Mouse (Mus musculus) lung, postnatal 0 days (tissue): ENCODE results near the gene Myl7. TPM values are rescaled to one million over a fixed set of nuclear protein-coding genes. Genes with fewer than 3 reads are reported as not detected.

Experiments used
- ATAC-seq: fragments of 200-750 bp; cut with Nextera tagmentation; 2 replicates; pipeline ENCODE4 v1.8.0; 2017; ENCODE audit warnings: moderate library complexity
- DNase-seq: peaks from one replicate; pipeline ENCODE4 v3.0.0-alpha.2; 2016; ENCODE audit warnings: low spot score
- H3K27ac ChIP-seq: fragments of 300-500 bp; sonication (generic); 2 replicates; pipeline ENCODE4 v1.5.1; 2014; ENCODE audit warnings: antibody characterized with exemption, mild to moderate bottlenecking, low read length, mixed read lengths
- H3K27me3 ChIP-seq: fragments of 300-500 bp; sonication (generic); replicated peaks from 2 replicates; pipeline ENCODE4 v1.6.1; 2014; ENCODE audit warnings: low read length, mixed read lengths; ENCODE audit not compliant: insufficient read depth
- H3K36me3 ChIP-seq: fragments of 300-500 bp; sonication (generic); 2 replicates; pipeline ENCODE4 v1.6.1; 2014; ENCODE audit warnings: low read length, mixed read lengths; ENCODE audit not compliant: insufficient read depth
- H3K4me1 ChIP-seq: fragments of 300-500 bp; sonication (generic); 2 replicates; pipeline ENCODE4 v1.6.1; 2014; ENCODE audit warnings: antibody characterized with exemption, low read depth, low read length, mixed read lengths; ENCODE audit not compliant: insufficient read depth
- H3K4me2 ChIP-seq: fragments of 300-500 bp; sonication (generic); replicated peaks from 2 replicates; pipeline ENCODE4 v1.6.1; 2014; ENCODE audit warnings: low read depth, mild to moderate bottlenecking, low read length, moderate library complexity, mixed read lengths
- H3K4me3 ChIP-seq: fragments of 300-500 bp; sonication (generic); 2 replicates; pipeline ENCODE4 v1.5.1; 2014; ENCODE audit warnings: low read depth, low read length
- H3K9ac ChIP-seq: fragments of 300-500 bp; sonication (generic); replicated peaks from 2 replicates; pipeline ENCODE4 v1.6.1; 2014; ENCODE audit warnings: low read depth, mild to moderate bottlenecking
- H3K9me3 ChIP-seq: fragments of 300-500 bp; sonication (generic); 2 replicates; pipeline ENCODE4 v1.6.1; 2016; ENCODE audit warnings: low read length, mixed read lengths
- CTCF ChIP-seq: IDR thresholded peaks from 2 replicates; pipeline ENCODE4 v1.5.1; 2016; ENCODE audit warnings: antibody characterized with exemption, mild to moderate bottlenecking
- EP300 ChIP-seq: IDR thresholded peaks from 2 replicates; pipeline ENCODE4 v1.6.1; 2016; ENCODE audit warnings: antibody characterized with exemption, mild to moderate bottlenecking, control low read depth
- WGBS: fragments of 180-500 bp; shearing (Covaris S2); extraction: QIAGEN DNeasy Blood & Tissue Kit; methylation state at CpG from one replicate; pipeline ENCODE4 v1.1.7; 2014; 5-methylcytosine and 5-hydroxymethylcytosine counted together
- polyA plus RNA-seq: library from polyadenylated mRNA; unstranded; fragments of >200 nt; fragmentation: Nextera tagmentation; extraction: Ambion mirVana; gene quantifications from 2 replicates; pipeline ENCODE4 v1.2.1, GENCODE M21; 2015

Myl7 gene
- polyA plus RNA-seq, 1 experiment from 2014 or later, result 327 TPM

DNA sequence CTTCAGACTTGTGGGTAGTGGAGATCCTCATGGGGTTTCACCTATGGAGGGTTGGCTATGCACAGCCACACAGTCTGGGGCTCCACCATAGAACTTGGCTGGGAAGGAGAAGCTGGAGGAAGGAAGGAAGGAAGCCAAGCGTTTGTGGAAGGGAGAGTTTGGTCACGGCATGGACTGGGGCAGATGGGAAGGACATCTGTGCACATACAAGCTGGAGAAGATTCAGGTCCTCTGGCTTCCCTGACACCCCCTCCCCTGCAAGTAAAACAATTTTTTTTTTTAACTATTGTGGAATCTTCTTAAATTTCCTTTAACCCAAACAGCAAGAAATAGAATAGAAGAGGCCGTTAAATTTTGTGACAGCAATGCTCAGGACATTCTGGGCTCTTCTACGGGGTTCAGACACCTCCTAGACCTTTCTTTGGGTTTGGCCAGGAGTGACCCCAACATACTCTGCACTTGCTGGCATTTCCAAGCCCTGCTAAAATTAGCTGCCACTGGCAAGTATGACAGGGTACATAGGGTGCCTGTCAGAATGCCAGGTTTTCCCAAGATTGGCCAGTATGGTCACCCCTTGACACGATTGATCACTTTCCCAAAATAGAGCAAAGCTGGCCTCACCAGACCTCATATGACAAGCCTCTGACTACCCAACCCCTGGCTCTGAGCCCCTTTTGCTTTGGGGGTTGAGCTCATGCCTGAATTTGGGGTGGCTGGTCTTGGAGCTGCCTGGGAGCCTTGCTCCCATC, 17.0 kb upstream of the Myl7 start:
- Histone ChIP-seq H3K9ac (no peak overlapping the region), H3K9me3 (no peaks in the 10 kb centered on the region), H3K27ac (no peak overlapping the region), H3K27me3 (no peaks in the 10 kb centered on the region), H3K4me2 (no peak overlapping the region), H3K36me3 (no peaks in the 10 kb centered on the region), H3K4me3 (no peak overlapping the region), H3K4me1 (no peaks in the 10 kb centered on the region)
- ATAC-seq, result no peak; the same call in 1 of the 2 replicates
- 58% methylated on average over 5 of the region's 5 CpGs for WGBS
- TF ChIP-seq CTCF (no peak), EP300 (no peak)
- no peak for DNase-seq

DNA sequence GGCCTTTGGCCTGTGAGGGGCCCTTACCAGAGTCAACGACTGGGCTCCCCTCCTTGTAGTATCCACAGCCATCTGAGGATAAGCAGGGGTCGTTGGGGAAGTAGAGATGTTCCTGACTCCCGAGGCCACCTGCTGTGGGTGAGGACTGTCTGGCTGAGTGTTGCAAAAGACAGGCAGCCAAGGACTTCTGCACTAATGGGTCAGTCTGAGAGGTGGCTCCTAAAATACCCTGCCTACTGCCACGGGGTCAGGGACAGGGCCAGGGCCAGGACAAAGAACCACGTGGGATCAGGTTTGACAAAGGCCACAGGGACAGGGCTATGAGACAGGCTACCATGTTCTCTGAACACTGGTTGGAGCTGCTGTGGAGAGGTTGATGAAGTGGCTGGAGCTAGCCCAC, 16.4 kb upstream of the Myl7 start:
- H3K9me3 ChIP-seq, result no peaks in the 10 kb centered on the region
- DNase-seq, result no peak
- H3K9ac ChIP-seq, result no peak overlapping the region
- 49% methylated on average over 5 of the region's 5 CpGs for WGBS
- no peak for TF ChIP-seq EP300
- no peak for TF ChIP-seq CTCF
- H3K36me3 ChIP-seq, result no peaks in the 10 kb centered on the region
- no peak for ATAC-seq
- H3K4me3 ChIP-seq, result no peak overlapping the region
- no peak overlapping the region for H3K27ac ChIP-seq
- H3K27me3 ChIP-seq, result no peaks in the 10 kb centered on the region
- H3K4me2 ChIP-seq, result no peak overlapping the region
- H3K4me1 ChIP-seq, result no peaks in the 10 kb centered on the region

DNA sequence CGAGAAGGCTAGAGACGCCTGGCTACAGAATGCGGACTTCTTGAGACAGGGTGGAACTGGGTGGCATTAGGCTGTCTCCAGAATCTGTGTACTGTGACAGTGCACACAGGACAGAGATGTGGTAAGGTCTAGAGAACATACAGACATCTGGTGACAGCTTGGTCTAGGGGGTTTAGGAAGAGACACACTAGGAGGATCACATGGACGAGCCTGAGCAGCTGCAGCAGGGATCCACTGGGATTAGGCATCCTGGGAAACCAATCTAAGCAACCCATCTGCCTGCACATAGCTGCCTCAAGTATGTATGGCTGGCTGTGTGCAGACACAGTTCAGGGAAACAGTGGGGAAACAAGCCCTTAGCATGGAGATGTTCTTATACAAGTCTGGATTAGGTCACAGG, 15.4 kb upstream of the Myl7 start:
- ATAC-seq, result no peak
- Histone ChIP-seq H3K36me3 (no peaks in the 10 kb centered on the region), H3K9me3 (no peaks in the 10 kb centered on the region), H3K4me1 (no peaks in the 10 kb centered on the region), H3K27ac (no peak overlapping the region), H3K4me2 (no peak overlapping the region), H3K27me3 (no peaks in the 10 kb centered on the region), H3K4me3 (no peak overlapping the region), H3K9ac (no peak overlapping the region)
- 84% methylated on average over 4 of the region's 4 CpGs for WGBS
- no peak for DNase-seq
- TF ChIP-seq CTCF (no peak), EP300 (no peak)

DNA sequence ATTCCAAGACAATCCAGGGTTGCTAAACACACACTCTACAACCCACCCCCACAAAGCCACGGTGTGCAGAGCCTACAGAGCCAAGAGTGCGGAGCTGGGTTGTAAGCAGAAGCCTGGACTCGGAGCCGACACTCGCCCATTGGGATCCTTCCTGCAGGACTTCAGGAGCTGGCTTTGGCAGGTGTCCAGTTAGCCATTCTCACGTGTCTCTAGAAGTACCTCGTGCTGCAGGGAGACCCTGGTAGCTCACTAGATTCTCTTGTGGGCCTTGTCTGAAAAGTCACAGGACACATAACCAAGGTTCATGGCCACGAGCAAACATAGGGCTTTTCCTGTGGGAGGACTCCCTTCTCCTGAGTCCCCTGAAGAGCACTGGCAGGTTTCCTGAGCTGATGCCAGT, 14.7 kb upstream of the Myl7 start:
- ATAC-seq (no peak), DNase-seq (no peak)
- WGBS, result 43% methylated on average over 8 of the region's 8 CpGs
- no peak overlapping the region for H3K4me3 ChIP-seq
- H3K9me3 ChIP-seq, result no peaks in the 10 kb centered on the region
- no peak overlapping the region for H3K9ac ChIP-seq
- no peaks in the 10 kb centered on the region for H3K27me3 ChIP-seq
- H3K4me2 ChIP-seq, result no peak overlapping the region
- H3K36me3 ChIP-seq, result no peaks in the 10 kb centered on the region
- no peak overlapping the region for H3K27ac ChIP-seq
- H3K4me1 ChIP-seq, result no peaks in the 10 kb centered on the region
- no peak for TF ChIP-seq CTCF
- TF ChIP-seq EP300, result no peak

DNA sequence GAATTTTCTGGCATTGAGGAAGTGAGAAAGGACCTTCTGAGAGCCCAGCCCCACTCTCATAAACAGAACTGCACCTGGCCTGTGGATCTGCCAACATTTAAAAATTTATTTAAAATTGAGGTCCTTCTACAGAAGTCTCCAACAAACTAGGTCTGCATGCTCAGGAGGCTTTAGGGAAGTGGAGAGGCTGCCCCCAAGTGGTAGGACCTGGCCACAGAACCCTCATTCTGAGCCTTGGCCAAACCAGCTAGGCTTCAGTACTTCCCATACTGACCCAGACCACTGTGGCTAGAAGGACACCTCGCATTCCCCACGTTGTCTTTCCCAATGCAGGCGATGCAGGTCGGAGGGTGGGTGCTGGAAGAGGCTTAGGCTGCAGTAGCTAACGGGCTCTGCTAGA, 14.1 kb upstream of the Myl7 start:
- no peaks in the 10 kb centered on the region for H3K27me3 ChIP-seq
- no peaks in the 10 kb centered on the region for H3K9me3 ChIP-seq
- DNase-seq, result peak; percentile 72
- no peak for TF ChIP-seq EP300
- TF ChIP-seq CTCF, result peak; percentile 80
- ATAC-seq, result peak; percentile 59; the same call in 1 of the 2 replicates
- no peak overlapping the region for H3K27ac ChIP-seq
- WGBS, result 16% methylated on average over 5 of the region's 5 CpGs
- no peak overlapping the region for H3K9ac ChIP-seq
- H3K4me1 ChIP-seq, result no peaks in the 10 kb centered on the region
- no peak overlapping the region for H3K4me3 ChIP-seq
- no peaks in the 10 kb centered on the region for H3K36me3 ChIP-seq
- H3K4me2 ChIP-seq, result no peak overlapping the region

DNA sequence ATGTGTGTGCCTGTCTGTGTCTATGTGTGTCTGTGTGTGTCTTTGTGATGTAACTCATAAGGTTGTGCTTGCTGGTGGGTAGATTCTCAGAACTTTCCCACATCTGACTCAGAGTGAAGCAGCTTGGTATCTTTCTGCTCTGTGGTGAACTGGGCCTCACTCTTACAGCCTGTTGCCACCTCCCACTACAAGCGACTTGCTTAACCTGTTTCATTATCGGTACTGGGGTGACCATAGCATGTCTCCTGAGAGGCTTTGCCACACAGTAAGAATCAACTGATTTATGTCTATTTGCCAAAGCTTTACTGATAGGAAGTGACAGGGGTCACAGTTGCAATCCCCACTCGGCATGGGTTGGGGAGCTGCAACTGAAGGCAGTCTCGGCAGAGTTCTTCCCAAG, 10.1 kb upstream of the Myl7 start:
- Histone ChIP-seq H3K9me3 (no peaks in the 10 kb centered on the region), H3K4me1 (no peaks in the 10 kb centered on the region), H3K9ac (no peak overlapping the region), H3K4me3 (no peak overlapping the region), H3K27ac (no peak overlapping the region), H3K36me3 (no peaks in the 10 kb centered on the region), H3K4me2 (no peak overlapping the region), H3K27me3 (no peaks in the 10 kb centered on the region)
- ATAC-seq, result no peak; the same call in 1 of the 2 replicates
- no peak for TF ChIP-seq CTCF
- no peak for TF ChIP-seq EP300
- 33% methylated on average over 4 of the region's 4 CpGs for WGBS
- DNase-seq, result peak; percentile 47
